Mouse (Mus musculus) MEL (cell line): Measurements from ENCODE around the gene Fam69a. TPM values are rescaled to one million over a fixed set of nuclear protein-coding genes. Genes with fewer than 3 reads are reported as not detected.
A peak's percentile ranks its signal among the peaks of the same experiment; 100 is the strongest.

ENCODE experiments used
- BHLHE40 ChIP-seq: IDR thresholded peaks from 2 replicates; pipeline ENCODE4 v1.6.1; 2012; ENCODE audit warnings: low read depth, mild to moderate bottlenecking, inconsistent platforms, low read length, improper control_type of control experiment, borderline replicate concordance
- CHD1 ChIP-seq: IDR thresholded peaks from 2 replicates; pipeline ENCODE4 v1.6.1; 2012; ENCODE audit warnings: low read depth, mild to moderate bottlenecking, inconsistent platforms, low read length, improper control_type of control experiment
- CTCF ChIP-seq, 3 experiments: IDR thresholded peaks in 2 of 3; conservative IDR thresholded peaks in 1 of 3; 2 replicates each; pipeline ENCODE4 v1.5.1; 2011 to 2012; ENCODE audit warnings: low read length in 3 of 3, low read depth in 2 of 3, mild to moderate bottlenecking in 2 of 3, improper control_type of control experiment in 1 of 3, inconsistent platforms in 1 of 3, mixed read lengths in 1 of 3, moderate library complexity in 1 of 3; ENCODE audit not compliant: control insufficient read depth in 1 of 3, insufficient read depth in 1 of 3, poor library complexity in 1 of 3, severe bottlenecking in 1 of 3
- EP300 ChIP-seq, 2 experiments: IDR thresholded peaks; 2 replicates each; pipeline ENCODE4 v1.6.1; 2011; ENCODE audit warnings: improper control_type of control experiment in 2 of 2, low read length in 2 of 2, low read depth in 1 of 2, mild to moderate bottlenecking in 1 of 2
- GABPA ChIP-seq: IDR thresholded peaks from 2 replicates; pipeline ENCODE4 v1.6.1; 2012; ENCODE audit warnings: low read depth, mild to moderate bottlenecking, inconsistent platforms, low read length, improper control_type of control experiment, moderate library complexity
- JUND ChIP-seq: IDR thresholded peaks from 2 replicates; pipeline ENCODE4 v1.6.1; 2011; ENCODE audit warnings: low read depth, mild to moderate bottlenecking, improper control_type of control experiment, low read length
- MXI1 ChIP-seq: IDR thresholded peaks from 2 replicates; pipeline ENCODE4 v1.6.1; 2011; ENCODE audit warnings: mild to moderate bottlenecking, low read depth, low read length, improper control_type of control experiment
- NELFE ChIP-seq: IDR thresholded peaks from 2 replicates; pipeline ENCODE4 v1.6.1; 2011; ENCODE audit warnings: low read depth, low read length, improper control_type of control experiment
- NRF1 ChIP-seq: IDR thresholded peaks from 2 replicates; pipeline ENCODE4 v1.6.1; 2014; ENCODE audit warnings: low read depth, mild to moderate bottlenecking, inconsistent platforms, low read length, improper control_type of control experiment, moderate library complexity; ENCODE audit not compliant: poor library complexity, insufficient read depth, severe bottlenecking
- POLR2A ChIP-seq, 2 experiments: IDR thresholded peaks; 2 replicates each; pipeline ENCODE4 v1.6.1; 2011 to 2012; ENCODE audit warnings: low read length in 2 of 2, mild to moderate bottlenecking in 2 of 2, control low read depth in 1 of 2, improper control_type of control experiment in 1 of 2, low read depth in 1 of 2, moderate library complexity in 1 of 2; ENCODE audit not compliant: control insufficient read depth in 1 of 2, insufficient read depth in 1 of 2, poor library complexity in 1 of 2
- POLR2AphosphoS2 ChIP-seq: IDR thresholded peaks from 2 replicates; pipeline ENCODE4 v1.6.1; 2011; ENCODE audit warnings: low read length, improper control_type of control experiment
- SMC3 ChIP-seq: IDR thresholded peaks from 2 replicates; pipeline ENCODE4 v1.6.1; 2011; ENCODE audit warnings: low read depth, low read length, improper control_type of control experiment
- USF1 ChIP-seq: IDR thresholded peaks from 2 replicates; pipeline ENCODE4 v1.6.1; 2014; ENCODE audit warnings: low read depth, mild to moderate bottlenecking, inconsistent platforms, low read length, improper control_type of control experiment, moderate library complexity
- USF2 ChIP-seq, 2 experiments: IDR thresholded peaks; 2 replicates each; pipeline ENCODE4 v1.6.1; 2011 to 2012; ENCODE audit warnings: improper control_type of control experiment in 2 of 2, low read length in 2 of 2, borderline replicate concordance in 1 of 2, inconsistent platforms in 1 of 2, low read depth in 1 of 2, mild to moderate bottlenecking in 1 of 2; ENCODE audit not compliant: insufficient read depth in 1 of 2
- ZC3H11A ChIP-seq: IDR thresholded peaks from 2 replicates; pipeline ENCODE4 v1.6.1; 2012; ENCODE audit warnings: low read depth, mild to moderate bottlenecking, inconsistent platforms, low read length, improper control_type of control experiment
- ZMIZ1 ChIP-seq: IDR thresholded peaks from 2 replicates; pipeline ENCODE4 v1.6.1; 2012; ENCODE audit warnings: low read depth, mild to moderate bottlenecking, inconsistent platforms, low read length, improper control_type of control experiment, moderate library complexity
- polyA plus RNA-seq, 2 experiments: library from polyadenylated mRNA; stranded (reverse) in 1 of 2; unstranded in 1 of 2; fragments of >175 nt in 1 of 2; fragments of >200 nt in 1 of 2; gene quantifications; 2 replicates each; pipeline versions ENCODE4 v1.2.1 to v1.2.4; 2012; ENCODE audit warnings: low replicate concordance in 2 of 2, low read depth in 1 of 2; ENCODE audit not compliant: insufficient read length in 2 of 2, insufficient read depth in 1 of 2, missing spikeins in 1 of 2
- total RNA-seq: library from RNA; depleted of rRNA; stranded (reverse); fragments of 300-350 nt; gene quantifications from 2 replicates; pipeline ENCODE4 v1.2.3, GENCODE M21; 2012; rRNA removed

Fam69a gene
- total and polyA plus RNA-seq, 3 experiments: 8.5 to 10.6 TPM; not detected in 1

- TF ChIP-seq GABPA (no peak), CTCF (IDR thresholded peaks at IDR 0.05 in 2 of 3, conservative IDR thresholded peaks at IDR 0.05 in 1 of 3; ENCODE audit: control insufficient read depth in 1 of 3, insufficient read depth in 1 of 3, low read depth in 2 of 3, low read length in 3 of 3, poor library complexity in 1 of 3, severe bottlenecking in 1 of 3) (peak; percentile 49 to 76 (median 72)), CHD1 (no peak), POLR2AphosphoS2 (no peak), SMC3 (peak; percentile 43), NELFE (no peak), NRF1 (no peak), USF2 (IDR thresholded peaks at IDR 0.05; ENCODE audit: borderline replicate concordance in 1 of 2, insufficient read depth in 1 of 2, low read depth in 1 of 2, low read length in 2 of 2) (no peak), EP300 (IDR thresholded peaks at IDR 0.05; ENCODE audit: low read depth in 1 of 2, low read length in 2 of 2) (no peak), ZC3H11A (no peak), JUND (no peak), USF1 (peak; percentile 8; the same call in 1 of the 2 replicates), MXI1 (no peak), BHLHE40 (no peak; the same call in 1 of the 2 replicates), ZMIZ1 (no peak), POLR2A (IDR thresholded peaks at IDR 0.05; ENCODE audit: control insufficient read depth in 1 of 2, insufficient read depth in 1 of 2, low read depth in 1 of 2, low read length in 2 of 2, poor library complexity in 1 of 2) (no peak)
Observed at GRCm38 (mm10) chr5:107858963-107859362, 127.9 kb downstream of the Fam69a start (continued).

Other genes starting within 250 kb of the Fam69a start
- gene Ube2d2b, start 157.0 kb downstream of the Fam69a start, total RNA-seq: not detected in 2 replicates
- gene Ube2d2b, start 157.0 kb downstream of the Fam69a start, polyA plus RNA-seq: under 1 TPM in 1 of 2 experiments, not detected in 1; 0.08 TPM
- gene Evi5, start 112.0 kb downstream of the Fam69a start, total RNA-seq: 4.6 and 5.4 TPM in 2 replicates
- 1 to 10 TPM in 1 of 2 experiments, not detected in 1; 8.4 TPM for gene Evi5, start 112.0 kb downstream of the Fam69a start, polyA plus RNA-seq
- gene Rpl5, start 86.6 kb downstream of the Fam69a start, total RNA-seq: 533 and 601 TPM in 2 replicates
- gene Rpl5, start 86.6 kb downstream of the Fam69a start, polyA plus RNA-seq: 10 to 100 TPM in 1 of 2 experiments, not detected in 1; 43.2 TPM
- gene Mtf2, start 78.6 kb upstream of the Fam69a start, total RNA-seq: 99.7 and 103 TPM in 2 replicates
- gene Mtf2, start 78.6 kb upstream of the Fam69a start, polyA plus RNA-seq: 100 to 1,000 TPM in 1 of 2 experiments, 10 to 100 TPM in 1; 69.9 to 263 TPM
- gene Tmed5, start 145.5 kb upstream of the Fam69a start, total RNA-seq: 55.5 and 63.1 TPM in 2 replicates
- gene Tmed5, start 145.5 kb upstream of the Fam69a start, polyA plus RNA-seq: 100 to 1,000 TPM in 1 of 2 experiments, 10 to 100 TPM in 1; 40.5 to 181 TPM
- gene Ccdc18, start 145.8 kb upstream of the Fam69a start, total RNA-seq: 2.3 and 3.6 TPM in 2 replicates
- 1 to 10 TPM in 1 of 2 experiments, not detected in 1; 3.0 TPM for gene Ccdc18, start 145.8 kb upstream of the Fam69a start, polyA plus RNA-seq